Mouse (Mus musculus): ENCODE results near the gene Ism1.

DNA sequence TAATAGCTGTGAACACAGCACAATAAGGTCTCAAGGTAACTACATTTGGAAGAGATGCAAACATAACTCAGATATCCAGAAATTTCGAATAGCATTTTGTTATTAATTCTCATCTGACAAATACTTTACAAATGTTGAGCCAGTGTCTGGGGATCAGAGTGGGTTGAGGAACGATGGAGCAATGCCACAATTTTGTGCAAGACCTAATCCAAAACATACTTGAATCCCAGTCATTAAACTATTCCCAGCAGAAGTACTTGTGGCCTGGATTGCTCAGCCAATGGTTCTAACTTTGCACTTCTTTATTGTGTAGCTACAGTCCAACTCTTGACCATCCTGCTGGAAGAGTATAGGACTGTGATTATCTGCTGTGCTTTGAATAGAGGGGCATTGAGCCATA lies 50.1 kb downstream of the Ism1 start:
- TF ChIP-seq TCF12 (IDR thresholded peaks at IDR 0.05; ENCODE audit: low read depth, low read length), result no peak
- no peak for TF ChIP-seq MAZ (IDR thresholded peaks at IDR 0.05; ENCODE audit: low read depth, low read length)
- no peak for TF ChIP-seq ELF1 (IDR thresholded peaks at IDR 0.05; ENCODE audit: low read depth, low read length)
- no peak for TF ChIP-seq KAT2A (IDR thresholded peaks at IDR 0.05; ENCODE audit: insufficient replicate concordance, low read length)
- TF ChIP-seq MAFK (IDR thresholded peaks at IDR 0.05; ENCODE audit: insufficient replicate concordance, low read length), result no peak
- TF ChIP-seq CTCF (conservative IDR thresholded peaks at IDR 0.05 in 1 of 2, IDR thresholded peaks at IDR 0.05 in 1 of 2; ENCODE audit: low read depth in 2 of 2, low read length in 2 of 2), result no peak
- no peak for TF ChIP-seq ZC3H11A (IDR thresholded peaks at IDR 0.05; ENCODE audit: low read depth, low read length)
- TF ChIP-seq USF1 (IDR thresholded peaks at IDR 0.05; ENCODE audit: low read depth, low read length), result no peak
- no peak for TF ChIP-seq CHD2 (IDR thresholded peaks at IDR 0.05; ENCODE audit: low read length)
- TF ChIP-seq CHD1 (IDR thresholded peaks at IDR 0.05; ENCODE audit: low read depth, low read length), result no peak
- TF ChIP-seq NELFE (IDR thresholded peaks at IDR 0.05; ENCODE audit: low read depth, low read length), result no peak
- no peak for TF ChIP-seq POLR2A (IDR thresholded peaks at IDR 0.05; ENCODE audit: low read depth, low read length)
- no peak for TF ChIP-seq ZNF384 (IDR thresholded peaks at IDR 0.05; ENCODE audit: low read depth, low read length)
- TF ChIP-seq NRF1 (IDR thresholded peaks at IDR 0.05; ENCODE audit: low read depth, low read length), result no peak

Measured in CH12.LX (cell line).